Mouse (Mus musculus) megakaryocyte-erythroid progenitor cell, adult 5-6 weeks (primary cell): ENCODE data around the gene Thbs4. TPM values are rescaled to one million over a fixed set of nuclear protein-coding genes. Genes with fewer than 3 reads are reported as not detected.

Experiments
- ATAC-seq: replicated peaks from 2 replicates; pipeline ENCODE4 v1.8.0; 2016; ENCODE audit warnings: mild to moderate bottlenecking, inconsistent platforms; ENCODE audit not compliant: severe bottlenecking, poor library complexity, low FRiP score, low TSS enrichment
- total RNA-seq, 2 experiments: library from RNA; stranded (forward) in 1 of 2; stranded (reverse) in 1 of 2; fragments of 200-1000, 215-1000 nt in 1 of 2; fragments of >200 nt in 1 of 2; fragmentation: Nextera tagmentation in 1 of 2; gene quantifications; 2 replicates each; pipeline ENCODE4 v1.2.3; 2014 to 2017

The Thbs4 gene
- total RNA-seq, 2 experiments from 2014 or later, result not detected

- no peak for ATAC-seq
Measured at GRCm38 (mm10) chr13:92765454-92766242, 29.0 kb downstream of the Thbs4 start.

- no peak for ATAC-seq
Measured at GRCm38 (mm10) chr13:92762322-92762721, 32.3 kb downstream of the Thbs4 start.

DNA sequence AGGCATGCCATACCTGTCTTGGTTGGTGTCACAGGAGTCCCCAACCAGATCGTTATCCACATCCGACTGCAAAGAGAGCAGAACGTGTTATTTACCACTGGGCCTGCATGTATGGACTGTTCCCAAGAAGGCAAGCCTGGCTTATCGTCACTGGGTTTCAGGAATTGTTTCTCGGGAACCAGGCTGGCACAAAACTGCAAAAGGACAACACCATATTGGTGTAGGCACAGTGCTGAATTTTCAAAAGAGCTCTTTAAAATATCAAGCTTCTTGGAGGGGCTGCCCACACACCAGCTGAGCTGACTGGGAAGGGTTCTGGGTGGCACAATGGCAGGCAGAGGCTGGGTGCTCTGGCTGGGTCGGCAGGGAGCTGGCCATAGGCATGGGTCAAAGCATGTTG is 34.1 kb downstream of the Thbs4 start:
- no peak for ATAC-seq

GRCm38 (mm10) chr13:92759096-92759495 is 35.5 kb downstream of the Thbs4 start:
- no peak for ATAC-seq

- no peak for ATAC-seq
Measured at GRCm38 (mm10) chr13:92757972-92758585, 36.5 kb downstream of the Thbs4 start.

GRCm38 (mm10) chr13:92755036-92755435 is 39.6 kb downstream of the Thbs4 start:
- no peak for ATAC-seq

DNA sequence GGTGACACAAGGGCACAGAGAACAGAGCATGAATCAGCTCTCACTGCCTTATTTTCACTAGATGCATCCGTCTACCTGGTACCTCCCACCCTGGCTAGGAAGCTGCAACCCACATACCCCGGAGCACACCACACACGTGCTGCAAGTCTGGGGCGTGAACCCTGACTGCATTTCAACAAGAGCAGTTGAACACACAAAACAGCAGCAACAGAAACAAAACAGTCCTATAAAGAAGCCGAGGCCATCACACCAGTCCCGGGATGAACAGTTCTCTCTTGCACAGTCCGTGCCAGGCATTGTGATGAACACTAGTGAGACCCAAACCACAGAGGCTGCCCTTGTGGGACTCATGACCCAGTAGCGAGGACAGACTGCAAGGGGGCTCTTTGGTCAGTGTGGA is 40.9 kb downstream of the Thbs4 start:
- ATAC-seq, result no peak

GRCm38 (mm10) chr13:92751726-92752565 is 42.7 kb downstream of the Thbs4 start:
- ATAC-seq, result peak; percentile 55

DNA sequence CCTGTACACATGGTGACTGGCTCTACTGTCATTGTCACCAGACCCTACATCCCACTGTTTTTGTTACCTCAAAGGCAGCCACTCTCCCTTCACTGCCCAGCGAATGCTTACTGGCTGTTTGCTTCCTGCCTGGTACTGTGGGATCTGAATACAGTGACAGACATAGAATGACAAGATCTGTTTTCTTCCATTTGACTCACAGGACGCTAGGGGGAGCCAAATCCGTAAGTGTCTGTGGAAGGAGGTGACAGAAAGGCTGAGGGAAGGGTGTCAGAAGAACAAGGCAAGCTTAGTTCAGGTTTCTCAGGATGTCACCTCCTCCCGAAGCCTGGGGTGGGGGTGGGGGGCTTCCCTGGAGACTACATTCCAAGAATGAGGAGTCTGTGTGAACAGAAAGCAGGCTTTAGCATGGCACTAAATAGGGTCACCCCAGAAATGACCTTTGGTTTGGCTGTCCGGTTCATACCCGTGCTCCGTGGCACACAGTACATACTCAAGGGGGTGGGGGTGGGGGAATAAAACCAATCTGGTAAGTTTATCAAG is 43.6 kb downstream of the Thbs4 start:
- peak; percentile 92 for ATAC-seq

DNA sequence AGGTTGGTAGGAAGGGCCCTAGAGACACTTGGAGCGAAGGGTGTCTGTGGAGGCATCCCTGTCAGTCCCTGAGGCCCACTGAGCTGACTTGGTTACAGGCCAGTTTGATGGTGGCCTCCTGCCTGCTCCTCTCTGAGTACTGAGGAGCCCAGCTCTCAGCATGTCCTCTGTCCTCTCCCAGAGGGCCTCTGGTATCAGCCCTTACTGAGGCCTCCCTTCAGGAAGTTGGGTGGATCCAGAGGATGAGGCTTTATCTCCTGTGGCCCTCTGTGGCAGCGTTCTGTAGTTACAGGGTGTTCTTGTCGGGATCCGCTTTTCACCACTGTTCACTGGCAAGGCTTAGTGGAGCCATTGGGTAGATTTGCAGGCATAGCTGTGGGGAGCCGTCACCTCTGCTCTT is 51.3 kb downstream of the Thbs4 start:
- peak; percentile 74 for ATAC-seq

DNA sequence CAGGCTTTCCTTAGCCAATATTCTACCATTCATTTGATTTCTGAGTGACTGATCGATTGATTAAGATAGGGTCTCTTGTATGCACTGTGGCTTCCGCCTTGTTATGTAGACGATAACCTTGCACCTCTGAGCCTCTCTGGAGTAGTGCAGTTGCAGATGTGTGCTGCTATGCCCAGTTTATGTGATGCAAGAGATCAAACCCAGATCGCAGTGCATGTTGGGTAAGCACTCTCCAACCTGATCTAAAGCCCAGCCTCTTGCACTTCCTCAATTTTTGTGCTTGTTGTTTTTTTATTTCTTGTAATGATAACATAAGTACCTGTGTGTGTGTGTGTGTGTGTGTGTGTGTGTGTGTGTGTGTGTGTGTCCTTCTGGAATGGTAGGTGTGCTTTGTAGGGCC is 51.7 kb downstream of the Thbs4 start:
- ATAC-seq, result no peak

DNA sequence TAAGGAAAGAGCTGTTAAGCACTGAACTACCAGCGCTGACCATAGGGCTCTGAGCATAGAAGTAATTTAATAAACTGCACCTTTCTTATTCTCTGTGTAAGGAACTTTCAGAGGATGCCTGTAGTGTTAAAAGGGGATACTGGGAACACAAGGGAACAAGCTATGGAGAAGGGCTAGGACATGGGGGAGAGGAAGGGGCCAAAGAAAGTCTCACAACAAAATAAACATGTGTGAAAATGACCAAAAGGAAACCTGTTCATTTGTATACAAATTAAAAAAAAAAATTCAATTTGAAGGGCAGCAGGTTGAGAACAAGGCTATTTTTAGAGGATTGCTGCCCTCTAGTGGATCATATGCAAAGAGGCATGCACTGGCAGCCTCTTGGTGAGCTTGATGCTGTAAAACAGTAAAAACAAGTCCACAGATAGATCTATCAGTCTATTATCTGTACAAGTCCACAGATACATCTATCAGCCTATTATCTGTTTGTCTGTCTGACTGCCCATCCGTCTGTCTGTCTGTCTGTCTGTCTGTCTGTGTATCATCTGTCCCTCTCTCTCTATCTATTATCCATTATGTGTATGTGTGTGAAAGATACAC is 53.8 kb downstream of the Thbs4 start:
- ATAC-seq, result peak; percentile 73

DNA sequence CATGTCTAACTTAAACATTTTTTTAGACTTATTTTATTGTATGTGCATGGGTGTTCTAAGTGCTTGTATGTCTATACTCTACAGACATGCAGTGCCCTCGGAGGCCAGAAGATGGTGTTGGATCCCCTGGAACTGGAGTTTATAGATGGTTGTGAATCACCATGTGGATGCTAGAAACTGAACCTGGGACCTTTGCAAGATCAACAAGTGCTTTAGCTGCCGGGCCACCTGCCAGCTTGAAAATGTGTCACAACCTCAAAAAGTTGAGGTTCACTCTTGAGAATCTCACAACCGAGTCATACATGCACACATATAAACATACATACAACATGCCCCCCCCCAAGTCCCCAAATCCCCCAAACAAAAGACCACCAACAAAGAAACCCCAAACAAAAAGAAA is 54.8 kb downstream of the Thbs4 start:
- no peak for ATAC-seq

- ATAC-seq, result no peak
Measured at GRCm38 (mm10) chr13:92738821-92739220, 55.8 kb downstream of the Thbs4 start.

DNA sequence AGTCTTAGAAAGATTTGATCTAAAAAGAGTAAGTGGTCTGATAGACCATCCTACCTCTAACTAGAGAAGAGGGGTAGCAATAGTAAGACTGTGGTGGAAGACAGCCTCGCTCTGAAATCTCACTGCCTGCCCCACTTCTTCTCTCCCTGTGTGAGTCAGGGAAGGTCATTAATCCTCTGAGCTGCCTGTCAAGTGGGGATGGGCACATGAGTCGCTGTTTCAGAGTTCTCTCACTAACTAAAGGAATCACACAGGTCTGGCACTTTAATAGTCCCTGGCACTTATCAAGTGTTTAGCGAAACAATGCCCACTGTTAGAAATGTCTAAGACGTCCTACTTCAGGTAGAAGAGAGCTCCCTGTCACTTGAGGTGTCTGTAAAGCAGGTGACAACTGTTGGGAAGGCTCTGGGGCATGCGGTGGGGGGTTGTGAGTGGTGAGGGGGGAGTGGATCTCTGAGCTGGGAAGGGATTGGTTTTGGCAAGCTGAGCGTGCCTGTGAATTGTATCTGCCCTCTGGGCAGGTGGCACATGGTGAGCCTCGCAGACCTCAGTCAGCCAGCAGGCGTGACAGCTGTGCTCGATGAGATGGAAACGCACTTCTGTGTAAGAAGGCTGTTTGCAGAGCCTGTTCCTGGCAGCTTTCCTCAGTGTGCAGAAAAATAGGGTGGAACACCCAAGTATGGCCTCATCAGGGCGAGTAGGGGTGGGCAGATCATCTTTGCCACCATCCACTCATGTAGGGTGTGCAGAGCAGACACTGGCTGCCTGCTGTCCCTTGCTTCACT is 57.9 kb downstream of the Thbs4 start:
- ATAC-seq, result no peak

- ATAC-seq, result no peak
Measured at GRCm38 (mm10) chr13:92735693-92736092, 58.9 kb downstream of the Thbs4 start.

DNA sequence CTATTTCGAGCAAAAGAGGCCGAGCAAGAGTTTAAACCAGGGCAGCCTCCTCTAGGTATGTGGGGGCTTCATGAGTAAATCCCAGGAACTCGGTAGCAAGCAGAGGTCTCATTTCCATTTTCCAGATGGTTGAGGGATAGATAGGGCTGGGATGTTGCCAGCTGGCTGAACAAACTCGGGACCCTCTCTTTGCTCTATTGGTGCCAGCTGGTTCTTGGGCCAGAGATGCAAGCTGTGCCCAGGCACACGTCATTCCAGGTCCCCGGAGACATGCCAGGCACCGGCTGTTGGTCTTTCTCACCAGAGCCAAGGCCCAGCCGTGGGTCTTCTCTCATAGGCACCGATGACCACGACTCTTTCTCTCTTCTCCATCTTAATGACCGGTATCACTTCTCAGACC is 60.9 kb downstream of the Thbs4 start:
- ATAC-seq, result peak; percentile 6; the same call in 1 of the 2 replicates

DNA sequence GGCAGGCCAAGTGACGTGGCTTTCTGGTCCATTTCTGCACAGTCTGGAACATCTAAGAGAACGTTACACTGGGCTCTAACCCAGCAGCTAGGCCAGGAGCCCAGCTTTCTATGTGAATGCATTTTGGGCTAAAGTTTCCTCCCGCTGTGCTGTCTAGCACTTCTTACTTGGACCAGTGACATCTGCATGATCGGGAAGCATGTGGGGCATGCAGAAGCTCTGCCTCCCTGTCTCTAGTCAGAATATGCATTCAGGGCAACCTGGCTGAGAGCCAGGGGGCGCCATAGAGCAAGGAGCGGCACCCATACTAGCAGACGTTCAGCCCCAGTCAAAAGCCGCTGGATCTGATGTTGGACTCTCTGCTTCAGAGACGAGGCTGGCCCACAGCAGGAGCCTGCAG is 61.4 kb downstream of the Thbs4 start:
- peak; percentile 81 for ATAC-seq

- ATAC-seq, result no peak
Measured at GRCm38 (mm10) chr13:92732836-92733235, 61.8 kb downstream of the Thbs4 start.
